Mouse (Mus musculus) ES-E14 (cell line): ENCODE data around the gene Lmcd1. TPM values are rescaled to one million over a fixed set of nuclear protein-coding genes. Genes with fewer than 3 reads are reported as not detected.
"Not testable (repeated sequence)": the region's sequence is repeated elsewhere in the genome, so short reads cannot be mapped to it uniquely, and the experiment has no call there.

ENCODE experiments used
- DNase-seq: peaks from one replicate; pipeline ENCODE4 v3.0.0-alpha.2; 2013; ENCODE audit warnings: low read depth, low spot score
- H3K27ac ChIP-seq: 2 replicates; pipeline ENCODE4 v1.5.1; 2012; ENCODE audit warnings: low read depth, mild to moderate bottlenecking, low read length, moderate library complexity, mixed read lengths; ENCODE audit not compliant: poor library complexity, insufficient read depth, severe bottlenecking
- H3K36me3 ChIP-seq: 2 replicates; pipeline ENCODE4 v1.6.1; 2012; ENCODE audit warnings: mild to moderate bottlenecking, low read length, moderate library complexity, mixed read lengths; ENCODE audit not compliant: control insufficient read depth, poor library complexity, insufficient read depth, severe bottlenecking
- H3K4me1 ChIP-seq, 2 experiments: fragments of 150-350 bp in 1 of 2; sonication (generic) in 1 of 2; 2 replicates each; pipeline ENCODE4 v1.6.1; 2012; ENCODE audit warnings: low read length in 2 of 2, mild to moderate bottlenecking in 1 of 2, mixed read lengths in 1 of 2; ENCODE audit not compliant: control insufficient read depth in 2 of 2, insufficient read depth in 2 of 2, poor library complexity in 1 of 2
- H3K4me3 ChIP-seq, 2 experiments: fragments of 150-350 bp in 1 of 2; sonication (generic) in 1 of 2; 2 replicates each; pipeline ENCODE4 v1.5.1; 2012; ENCODE audit warnings: low read length in 2 of 2, low read depth in 1 of 2, mild to moderate bottlenecking in 1 of 2, mixed read lengths in 1 of 2; ENCODE audit not compliant: insufficient read depth in 1 of 2, poor library complexity in 1 of 2, severe bottlenecking in 1 of 2
- H3K9ac ChIP-seq: 2 replicates; pipeline ENCODE4 v1.6.1; 2012; ENCODE audit warnings: low read depth, mild to moderate bottlenecking, low read length, mixed read lengths; ENCODE audit not compliant: poor library complexity, insufficient read depth, severe bottlenecking
- H3K9me3 ChIP-seq: fragments of 150-350 bp; sonication (generic); 2 replicates; pipeline ENCODE4 v1.6.1; 2012; ENCODE audit warnings: low read depth, mild to moderate bottlenecking, low read length; ENCODE audit not compliant: control insufficient read depth, insufficient read depth
- CHD2 ChIP-seq: IDR thresholded peaks from 2 replicates; pipeline ENCODE4 v1.6.1; 2014; ENCODE audit warnings: mild to moderate bottlenecking, low read depth, low read length, inconsistent platforms
- HCFC1 ChIP-seq: IDR thresholded peaks from 2 replicates; pipeline ENCODE4 v1.6.1; 2012; ENCODE audit warnings: low read length, inconsistent platforms, borderline replicate concordance; ENCODE audit not compliant: insufficient read depth
- MAFK ChIP-seq: IDR thresholded peaks from 2 replicates; pipeline ENCODE4 v1.6.1; 2014; ENCODE audit warnings: mild to moderate bottlenecking, low read depth, low read length, inconsistent platforms; ENCODE audit not compliant: insufficient read depth
- ZC3H11A ChIP-seq: IDR thresholded peaks from 2 replicates; pipeline ENCODE4 v1.6.1; 2012; ENCODE audit warnings: low read depth, mild to moderate bottlenecking, inconsistent platforms, low read length, borderline replicate concordance
- ZNF384 ChIP-seq: IDR thresholded peaks from 2 replicates; pipeline ENCODE4 v1.6.1; 2012; ENCODE audit warnings: low read depth, low read length, inconsistent platforms
- in situ Hi-C, 2 experiments: fragments of 600-800 bp; cut with MboI; formaldehyde crosslinking; loops; one replicate each; pipeline ENCODE4 v1.15.1; 2025; ENCODE audit warnings: low sequenced_read_pairs in 2 of 2, inconsistent platforms in 1 of 2; ENCODE audit not compliant: unreplicated experiment in 2 of 2
- total RNA-seq: library from RNA; depleted of rRNA; stranded (reverse); fragments of 300-350 nt; gene quantifications from 2 replicates; pipeline ENCODE4 v1.2.3, GENCODE M21; 2012

The Lmcd1 gene
- total RNA-seq, 1 experiment: 0.18 TPM

DNA sequence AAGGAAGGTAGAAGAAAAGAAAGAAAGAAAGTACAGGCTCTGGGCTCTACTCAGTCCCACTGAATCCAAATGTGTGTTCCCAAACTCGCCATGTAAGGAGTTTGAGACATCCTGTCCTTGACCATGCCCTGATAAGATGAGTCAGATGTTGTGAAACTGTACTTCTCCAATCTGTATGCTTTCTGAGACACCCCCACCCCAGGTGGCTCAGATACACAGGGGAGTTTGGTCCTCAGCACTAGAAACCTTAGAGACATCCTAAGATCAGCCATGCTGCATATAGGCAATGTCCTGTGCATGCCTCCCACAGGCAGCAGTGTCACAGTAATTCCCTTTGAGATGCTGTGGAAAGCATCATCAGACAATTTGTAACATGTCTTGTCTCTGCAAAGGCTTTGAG is 26.9 kb upstream of the Lmcd1 start:
- Histone ChIP-seq H3K27ac (no peak overlapping the region), H3K36me3 (no peaks in the 10 kb centered on the region), H3K4me1 (no peaks in the 10 kb centered on the region), H3K4me3 (no peak overlapping the region), H3K9ac (no peak overlapping the region), H3K9me3 (no peaks in the 10 kb centered on the region; the same call in 1 of the 2 replicates)
- no peak for TF ChIP-seq CHD2
- no peak for TF ChIP-seq ZC3H11A
- no peak for TF ChIP-seq HCFC1
- no peak for TF ChIP-seq ZNF384
- TF ChIP-seq MAFK: no peak
- in situ Hi-C loops: no loop called here
- DNase-seq: no peak

DNA sequence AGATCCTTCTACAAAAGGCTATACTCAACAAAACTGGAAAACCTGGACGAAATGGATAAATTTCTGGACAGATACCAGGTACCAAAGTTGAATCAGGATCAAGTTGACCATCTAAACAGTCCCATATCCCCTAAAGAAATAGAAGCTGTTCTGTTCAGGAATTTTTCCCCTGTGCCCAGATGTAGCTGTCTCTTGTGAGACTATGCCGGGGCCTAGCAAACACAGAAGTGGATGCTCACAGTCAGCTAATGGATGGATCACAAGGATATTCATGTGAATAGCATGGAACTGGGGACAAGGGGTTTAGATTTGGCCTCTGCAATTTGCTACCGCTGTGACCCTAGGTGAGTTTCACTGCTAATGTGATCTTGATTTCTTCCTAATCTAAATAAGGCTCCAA is 19.6 kb upstream of the Lmcd1 start:
- DNase-seq, H3K27ac ChIP-seq, in situ Hi-C loops, H3K9me3 ChIP-seq, H3K36me3 ChIP-seq, H3K9ac ChIP-seq, H3K4me3 ChIP-seq, H3K4me1 ChIP-seq: not testable (repeated sequence)

DNA sequence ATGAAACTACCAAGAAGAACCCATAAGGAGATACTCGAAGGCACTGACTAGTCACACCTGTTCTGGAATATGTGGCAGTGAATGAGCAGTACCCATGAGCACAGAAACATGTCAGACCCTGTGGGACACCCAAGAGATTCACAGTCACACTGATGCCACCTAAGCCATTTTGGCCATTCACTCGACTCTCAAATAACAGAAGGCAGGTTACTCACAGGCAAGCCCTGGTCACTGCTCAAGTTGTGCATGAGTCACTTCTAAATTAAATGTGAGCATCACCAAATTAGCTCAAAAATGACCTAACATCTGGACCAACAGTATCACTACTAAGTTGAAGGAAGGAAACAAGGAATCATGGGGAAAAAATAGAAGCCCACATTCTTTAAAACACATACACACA is 18.6 kb upstream of the Lmcd1 start:
- H3K4me3 ChIP-seq: no peak overlapping the region
- no peaks in the 10 kb centered on the region for H3K9me3 ChIP-seq
- no peaks in the 10 kb centered on the region for H3K4me1 ChIP-seq
- no peak overlapping the region for H3K9ac ChIP-seq
- no peaks in the 10 kb centered on the region for H3K36me3 ChIP-seq
- in situ Hi-C loops: no loop called here
- TF ChIP-seq CHD2 (no peak), ZNF384 (no peak), HCFC1 (no peak), MAFK (no peak), ZC3H11A (no peak)
- no peak for DNase-seq
- no peak overlapping the region for H3K27ac ChIP-seq

DNA sequence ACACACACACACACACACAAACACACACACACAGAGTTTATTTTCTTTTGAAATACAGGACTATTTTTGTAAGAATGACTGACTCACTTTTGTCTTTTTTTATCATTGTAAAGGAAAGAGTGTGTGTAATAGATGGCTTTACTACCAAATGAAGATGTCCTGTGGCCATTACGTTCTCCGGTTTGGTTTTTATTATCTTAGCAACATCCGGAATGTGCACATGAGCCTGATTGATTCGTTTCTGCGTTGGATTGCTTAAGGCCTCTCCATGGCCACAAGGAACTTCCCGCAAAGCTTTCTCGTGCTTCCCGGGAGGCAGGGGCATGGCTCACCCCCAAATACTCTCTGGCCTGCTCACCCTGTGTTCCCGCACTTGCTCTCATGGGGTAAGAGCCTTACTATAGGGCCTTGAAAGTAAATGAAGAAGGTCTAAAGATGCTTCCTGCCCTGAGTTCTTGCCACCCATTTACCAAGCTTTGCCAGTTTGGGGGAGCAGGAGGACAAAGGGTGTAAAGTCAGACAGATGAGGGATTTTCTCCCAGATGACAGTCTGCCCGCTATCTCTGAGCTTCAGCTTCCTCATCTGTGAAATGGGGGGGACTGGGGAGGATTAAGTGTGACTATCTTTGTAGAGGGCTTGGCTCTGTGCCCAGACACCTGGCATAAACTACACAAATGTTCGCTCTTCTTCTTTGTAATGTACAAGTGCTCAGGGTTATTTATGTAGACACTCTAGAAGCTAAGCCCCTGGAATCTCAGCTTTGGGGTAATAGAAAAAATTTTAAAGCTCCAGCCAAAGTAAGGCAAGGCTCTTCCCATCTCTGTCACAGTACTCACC is 18.0 kb upstream of the Lmcd1 start:
- in situ Hi-C loops: no loop called here
- H3K9ac ChIP-seq: no peak overlapping the region
- TF ChIP-seq CHD2: no peak
- TF ChIP-seq HCFC1: no peak
- no peak for TF ChIP-seq ZNF384
- no peak for TF ChIP-seq MAFK
- TF ChIP-seq ZC3H11A: no peak

GRCm38 (mm10) chr6:112256599-112256998 is 17.0 kb upstream of the Lmcd1 start:
- H3K4me3 ChIP-seq: no peak overlapping the region
- H3K27ac ChIP-seq: no peak overlapping the region
- no peaks in the 10 kb centered on the region for H3K9me3 ChIP-seq
- DNase-seq: no peak
- H3K9ac ChIP-seq: no peak overlapping the region
- no peaks in the 10 kb centered on the region for H3K36me3 ChIP-seq
- in situ Hi-C loops: no loop called here
- H3K4me1 ChIP-seq: no peaks in the 10 kb centered on the region
- TF ChIP-seq CHD2: no peak
- TF ChIP-seq ZC3H11A: no peak
- no peak for TF ChIP-seq MAFK
- no peak for TF ChIP-seq HCFC1
- no peak for TF ChIP-seq ZNF384

More for the DNA sequence above, 18.0 kb upstream of the Lmcd1 start:
- no peaks in the 10 kb centered on the region for H3K9me3 ChIP-seq
- no peaks in the 10 kb centered on the region for H3K4me1 ChIP-seq
- no peak overlapping the region for H3K4me3 ChIP-seq
- no peak overlapping the region for H3K27ac ChIP-seq
- no peaks in the 10 kb centered on the region for H3K36me3 ChIP-seq
- no peak for DNase-seq
